Mouse (Mus musculus): Measurements from ENCODE around the gene Mroh2a.

GRCm38 (mm10) chr1:88214462-88214952, 12.3 kb upstream of the Mroh2a start:
- TF ChIP-seq TAL1 (IDR thresholded peaks at IDR 0.05; ENCODE audit: low read length) (no peak), GATA1 (IDR thresholded peaks at IDR 0.05; ENCODE audit: low read length) (no peak)

Data from erythroblast, embryonic 14.5 days (primary cell).